Mouse (Mus musculus): Measurements from ENCODE around the gene Gm26620.

- TF ChIP-seq UBTF (IDR thresholded peaks at IDR 0.05; ENCODE audit: low read depth, low read length) (no peak), USF1 (IDR thresholded peaks at IDR 0.05; ENCODE audit: low read depth, low read length) (no peak), ZNF384 (IDR thresholded peaks at IDR 0.05; ENCODE audit: low read depth, low read length) (no peak), EP300 (IDR thresholded peaks at IDR 0.05; ENCODE audit: low read length) (no peak), JUND (conservative IDR thresholded peaks at IDR 0.05; ENCODE audit: low read depth, low read length) (no peak), USF2 (conservative IDR thresholded peaks at IDR 0.05; ENCODE audit: low read depth, low read length) (no peak), GABPA (IDR thresholded peaks at IDR 0.05; ENCODE audit: insufficient replicate concordance, low read depth, low read length) (no peak)
These were observed 49.5 kb downstream of the Gm26620 start for GRCm38 (mm10) chr1:170934383-170934782.

Data from CH12.LX (cell line).